In genomic region chr2:77279861-77280511, GRCm38 (mm10) we compare ENCODE assay signal across 8 mouse cellular contexts. TPM values are rescaled to one million over a fixed set of nuclear protein-coding genes. Genes with fewer than 3 reads are reported as not detected.
DNase-seq lines count a peak whose midpoint lies in the region; ATAC-seq and TF ChIP-seq lines count a peak whose summit lies in the region.

No protein-coding gene starts in this region.

- H3K4me1 ChIP-seq in kidney, adult 2 months (ENCODE audit: control insufficient read depth, insufficient read depth, low read length), result peaks cover 22% of the 10 kb centered on the region
- peaks cover 7% of the 10 kb centered on the region for H3K4me1 ChIP-seq in cerebellum, adult 2 months (ENCODE audit: control insufficient read depth, insufficient read depth, low read length)
- peaks cover 12% of the 10 kb centered on the region; the same call in 1 of the 2 replicates for H3K4me1 ChIP-seq in forebrain, postnatal 0 days (ENCODE audit: insufficient read depth)

- no peaks in the 10 kb centered on the region for H3K27me3 ChIP-seq in kidney, adult 2 months (replicated peaks; ENCODE audit: control insufficient read depth, insufficient read depth, low read length)
- H3K27me3 ChIP-seq in cerebellum, adult 2 months (ENCODE audit: control insufficient read depth, insufficient read depth, low read length), result no peaks in the 10 kb centered on the region
- no peaks in the 10 kb centered on the region for H3K27me3 ChIP-seq in forebrain, postnatal 0 days (ENCODE audit: insufficient read depth, low read length)

- H3K27ac ChIP-seq in kidney, adult 2 months (ENCODE audit: insufficient read depth, low read depth, low read length), result peak overlapping the region; percentile 65
- H3K27ac ChIP-seq in cerebellum, adult 2 months (ENCODE audit: insufficient read depth, low read length), result peak overlapping the region; percentile 54; the same call in 1 of the 2 replicates
- peak overlapping the region; percentile 94 for H3K27ac ChIP-seq in forebrain, postnatal 0 days (ENCODE audit: low read depth, low read length)

- peak; percentile 37 for ATAC-seq in CD4-positive, CD25-positive, alpha-beta regulatory T cell, adult 4 months
- ATAC-seq in forebrain, postnatal 0 days, result peak; percentile 73
- 0 out of 2 replicates have a peak, but pooled peaks have one; percentile 10 for ATAC-seq in monocyte, adult 5-6 weeks (replicated peaks; ENCODE audit: insufficient number of reproducible peaks, low FRiP score, low TSS enrichment, poor library complexity, severe bottlenecking)

- 3% methylated on average over 57 of the region's 57 CpGs for WGBS in kidney, adult 2 months
- WGBS in cerebellum, adult 2 months, result 1% methylated on average over 57 of the region's 57 CpGs
- WGBS in forebrain, postnatal 0 days, result under 1% methylated on average over 43 of the region's 57 CpGs

- peak overlapping the region; percentile 69 for H3K4me2 ChIP-seq in forebrain, postnatal 0 days (ENCODE audit: low read depth)

- no peak for TF ChIP-seq CTCF in kidney, adult 2 months (conservative IDR thresholded peaks at IDR 0.05; ENCODE audit: insufficient read depth, insufficient read length, low read depth, low read length)
- no peak for TF ChIP-seq CTCF in cerebellum, adult 2 months (IDR thresholded peaks at IDR 0.05; ENCODE audit: borderline replicate concordance, insufficient read depth, low read depth, low read length)
- no peak for TF ChIP-seq CTCF in forebrain, postnatal 0 days (IDR thresholded peaks at IDR 0.05; ENCODE audit: low read depth)

- no peak for TF ChIP-seq POLR2A in kidney, adult 2 months (IDR thresholded peaks at IDR 0.05; ENCODE audit: low read depth, low read length)
- no peak for TF ChIP-seq POLR2A in cerebellum, adult 2 months (IDR thresholded peaks at IDR 0.05; ENCODE audit: borderline replicate concordance, insufficient read depth, low read length)

- peak overlapping the region; percentile 99 for H3K9ac ChIP-seq in forebrain, postnatal 0 days

- H3K36me3 ChIP-seq in kidney, adult 2 months (ENCODE audit: control insufficient read depth, insufficient read depth, low read length), result no peaks in the 10 kb centered on the region
- H3K36me3 ChIP-seq in forebrain, postnatal 0 days (ENCODE audit: insufficient read depth), result no peaks in the 10 kb centered on the region

- peak; percentile 25 for DNase-seq in kidney, adult 2 months
- no peak for DNase-seq in kidney, adult 18-20 months
- DNase-seq in cerebellum, adult 2 months, result peak; percentile 58 to 74
- peak; percentile 65 for DNase-seq in forebrain, postnatal 0 days
- DNase-seq in layer of hippocampus, postnatal 36 days, result peak; percentile 44 to 47
- peak; percentile 14 for DNase-seq in thymus, postnatal 25 days

- peak overlapping the region; percentile 92 for H3K4me3 ChIP-seq in kidney, adult 2 months (ENCODE audit: insufficient read depth, low read depth, low read length)
- H3K4me3 ChIP-seq in cerebellum, adult 2 months (replicated peaks; ENCODE audit: insufficient read depth, low read depth, low read length), result peak overlapping the region; percentile 97
- peak overlapping the region; percentile 93 for H3K4me3 ChIP-seq in forebrain, postnatal 0 days (ENCODE audit: low read depth, low read length)

- no peaks in the 10 kb centered on the region for H3K9me3 ChIP-seq in forebrain, postnatal 0 days (ENCODE audit: low read length)

RNA-seq across cellular contexts. Expression of gene Sestd1, which starts 0.4 kb away (rescaled TPM):
- polyA plus RNA-seq in kidney, adult 2 months (2012; rRNA removed), result 35.6 and 38.4 TPM in 2 replicates
- polyA plus RNA-seq in CD4-positive, CD25-positive, alpha-beta regulatory T cell, adult 4 months (2017; shearing (Covaris generic)), result under 1 TPM; 0.04 to 0.16 TPM
- polyA plus RNA-seq in cerebellum, adult 2 months (2012; rRNA removed), result 31.9 and 37.6 TPM in 2 replicates
- 59.6 and 59.9 TPM in 2 replicates for total RNA-seq in forebrain, postnatal 0 days (2014; rRNA removed)
- 21.7 and 28.1 TPM in 2 replicates for polyA plus RNA-seq in forebrain, postnatal 0 days (2015; fragmentation: Nextera tagmentation; extraction: Ambion mirVana)
- total RNA-seq in layer of hippocampus, postnatal 36 days (2021), result 10 to 100 TPM; 38.6 to 38.9 TPM
- 12.2 to 21.1 TPM (median 19.7 TPM) in 3 replicates for total RNA-seq in monocyte, adult 5-6 weeks (2017)

Comparison
In these comparisons a context has a peak if more than half of its experiments do, and no peak if none do; other contexts are left out.
1. ATAC-seq: peak in every context shown above with its lines; median percentile 73 in forebrain, postnatal 0 days; 37 in CD4-positive, CD25-positive, alpha-beta regulatory T cell, adult 4 months; 10 in monocyte, adult 5-6 weeks.
2. RNA of gene Sestd1, which starts 0.4 kb away (polyA plus RNA-seq): 35.6 to 38.4 TPM in kidney, adult 2 months, 31.9 to 37.6 TPM in cerebellum, adult 2 months and 21.7 to 28.1 TPM in forebrain, postnatal 0 days; 0.04 to 0.16 TPM in CD4-positive, CD25-positive, alpha-beta regulatory T cell, adult 4 months; every median in the first group is over 10 times any median in the second.
3. Peak in every context shown above with its lines, with median percentiles within 50 percentile points of each other: H3K27ac ChIP-seq and H3K4me3 ChIP-seq.